Mouse (Mus musculus) heart, embryonic 15.5 days (tissue): Measurements from ENCODE around the gene Vps25. TPM values are rescaled to one million over a fixed set of nuclear protein-coding genes. Genes with fewer than 3 reads are reported as not detected.

Experiments used
- ATAC-seq: fragments of 200-750 bp; cut with Nextera tagmentation; replicated peaks from 2 replicates; pipeline ENCODE4 v1.8.0; 2017; ENCODE audit warnings: low read depth, moderate TSS enrichment; ENCODE audit not compliant: insufficient number of reproducible peaks, insufficient read depth, low FRiP score
- H3K27ac ChIP-seq: fragments of 300-500 bp; sonication (generic); 2 replicates; pipeline ENCODE4 v1.5.1; 2015; ENCODE audit warnings: mild to moderate bottlenecking, inconsistent platforms
- H3K27me3 ChIP-seq: fragments of 300-500 bp; sonication (generic); 2 replicates; pipeline ENCODE4 v1.6.1; 2015; ENCODE audit warnings: inconsistent platforms
- H3K36me3 ChIP-seq: fragments of 300-500 bp; sonication (generic); 2 replicates; pipeline ENCODE4 v1.6.1; 2015; ENCODE audit warnings: mild to moderate bottlenecking, inconsistent platforms
- H3K4me1 ChIP-seq: fragments of 300-500 bp; sonication (generic); replicated peaks from 2 replicates; pipeline ENCODE4 v1.6.1; 2015; ENCODE audit warnings: inconsistent platforms
- H3K4me2 ChIP-seq: fragments of 300-500 bp; sonication (generic); 2 replicates; pipeline ENCODE4 v1.6.1; 2015; ENCODE audit warnings: inconsistent platforms, mild to moderate bottlenecking, moderate library complexity
- H3K4me3 ChIP-seq: fragments of 300-500 bp; sonication (generic); 2 replicates; pipeline ENCODE4 v1.5.1; 2015; ENCODE audit warnings: mild to moderate bottlenecking, inconsistent platforms
- H3K9ac ChIP-seq: fragments of 300-500 bp; sonication (generic); 2 replicates; pipeline ENCODE4 v1.6.1; 2015; ENCODE audit warnings: mild to moderate bottlenecking, inconsistent platforms
- H3K9me3 ChIP-seq: fragments of 300-500 bp; sonication (generic); replicated peaks from 2 replicates; pipeline ENCODE4 v1.6.1; 2016; ENCODE audit warnings: inconsistent platforms
- WGBS: fragments of 180-500 bp; shearing (Covaris S2); methylation state at CpG from one replicate; pipeline ENCODE4 v1.1.7; 2015; ENCODE audit warnings: mixed read lengths; 5-methylcytosine and 5-hydroxymethylcytosine counted together
- polyA plus RNA-seq: library from polyadenylated mRNA; unstranded; fragments of >200 nt; fragmentation: Nextera tagmentation; extraction: Ambion mirVana; gene quantifications from 2 replicates; pipeline ENCODE4 v1.2.1, GENCODE M21; 2015

Vps25 gene
- polyA plus RNA-seq, 1 experiment from 2014 or later: 89.1 TPM

DNA sequence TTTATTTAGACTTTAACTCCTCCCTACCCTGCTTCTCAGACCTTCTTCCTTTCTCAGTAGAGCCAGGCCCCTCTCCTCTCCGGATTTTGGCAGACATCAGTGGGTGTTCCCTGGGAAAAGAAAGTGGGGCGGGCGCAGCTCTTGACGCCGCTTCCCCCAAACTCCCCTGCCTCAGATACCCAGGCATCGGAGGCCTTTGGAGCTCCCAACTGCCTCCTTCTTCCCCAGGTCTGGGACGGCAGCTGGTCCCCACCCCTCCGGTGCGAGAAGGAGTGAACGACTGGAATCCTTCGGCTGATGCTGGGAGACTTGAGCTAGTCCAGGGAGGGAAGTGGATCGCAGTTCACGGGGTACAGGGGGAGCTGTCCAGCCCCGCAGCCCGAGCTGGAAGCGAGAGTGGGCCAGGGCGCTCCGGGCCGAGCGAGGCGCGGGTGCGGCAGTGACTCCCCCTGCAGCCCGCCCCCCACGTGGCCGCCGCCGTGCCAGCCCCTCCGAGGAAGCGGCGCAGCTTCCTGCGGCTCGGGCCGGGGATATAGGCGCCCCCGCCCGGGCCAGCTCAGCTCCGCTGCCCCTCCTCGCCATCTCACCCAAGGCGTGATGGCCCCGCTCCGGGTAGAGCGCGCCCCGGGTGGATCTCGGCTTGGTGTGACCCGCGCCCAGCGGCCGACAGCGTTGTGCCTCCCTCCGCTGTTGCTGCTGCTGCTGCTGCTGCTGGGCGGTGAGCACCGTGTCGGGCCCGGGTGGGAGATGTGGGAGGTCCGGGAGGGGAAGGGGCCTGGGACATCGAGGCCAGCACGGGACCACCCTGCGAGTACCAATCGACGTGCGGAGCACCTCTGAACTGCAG lies 7.4 kb upstream of the Vps25 start, which contains the start of gene Ramp2:
Gene Ramp2, plus strand, starts transcription at position 174 of the 847 bp plus-strand sequence.
- H3K27me3 ChIP-seq: peaks cover 42% of the 10 kb centered on the region
- H3K4me3 ChIP-seq: peak within 1 kb of the TSS; percentile 76
- 1% methylated on average over 63 of the region's 63 CpGs for WGBS
- no peaks in the 10 kb centered on the region for H3K36me3 ChIP-seq
- no peaks in the 10 kb centered on the region for H3K9me3 ChIP-seq
- H3K27ac ChIP-seq: peak within 1 kb of the TSS; percentile 91
- peak within 1 kb of the TSS; percentile 81 for H3K9ac ChIP-seq
- ATAC-seq: peak; percentile 75
- peak within 1 kb of the TSS; percentile 96 for H3K4me2 ChIP-seq
- H3K4me1 ChIP-seq: peaks cover 17% of the 10 kb centered on the region

DNA sequence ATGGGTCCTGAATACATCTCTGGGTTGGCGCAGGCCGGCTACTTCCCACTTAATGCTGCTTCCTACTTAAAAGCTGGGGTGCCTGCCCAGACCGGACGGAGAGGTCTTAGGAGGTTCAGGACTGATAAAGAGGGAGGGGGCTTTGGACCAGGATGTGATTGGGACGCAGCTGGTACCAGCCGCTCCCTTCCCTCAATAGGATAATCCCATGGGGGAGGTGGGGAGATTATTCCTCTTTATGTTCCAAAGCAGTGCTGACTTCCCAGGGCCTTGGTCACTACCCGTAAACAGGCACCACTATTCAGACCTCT lies 6.8 kb upstream of the Vps25 start:
- peak overlapping the region; percentile 76 for H3K4me3 ChIP-seq
- H3K27ac ChIP-seq: peak overlapping the region; percentile 91
- H3K9ac ChIP-seq: peak overlapping the region; percentile 81
- H3K36me3 ChIP-seq: no peaks in the 10 kb centered on the region
- peak overlapping the region; percentile 96 for H3K4me2 ChIP-seq
- WGBS: 9% methylated on average over 7 of the region's 7 CpGs
- H3K27me3 ChIP-seq: peaks cover 42% of the 10 kb centered on the region
- peaks cover 17% of the 10 kb centered on the region for H3K4me1 ChIP-seq
- H3K9me3 ChIP-seq: no peaks in the 10 kb centered on the region
- ATAC-seq: no peak; the same call in 1 of the 2 replicates

DNA sequence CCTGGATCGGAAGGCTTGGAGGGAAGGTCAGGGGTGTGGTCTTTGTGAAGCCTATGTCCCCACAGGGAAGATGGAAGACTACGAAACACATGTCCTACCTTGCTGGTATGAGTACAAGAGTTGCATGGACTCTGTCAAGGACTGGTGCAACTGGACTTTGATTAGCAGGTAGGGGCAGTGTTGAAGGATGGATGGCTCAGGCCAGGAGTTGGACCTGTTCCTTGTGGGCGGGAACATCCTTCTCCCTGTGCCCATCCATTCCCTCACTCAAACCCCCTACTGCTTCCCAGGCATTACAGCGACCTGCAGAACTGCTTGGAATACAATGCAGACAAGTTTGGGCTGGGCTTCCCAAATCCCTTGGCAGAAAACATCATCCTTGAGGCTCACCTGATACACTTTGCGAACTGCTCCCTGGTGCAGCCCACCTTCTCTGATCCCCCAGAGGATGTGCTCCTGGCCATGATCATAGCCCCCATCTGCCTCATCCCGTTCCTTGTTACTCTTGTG lies 5.9 kb upstream of the Vps25 start:
- Histone ChIP-seq H3K27ac (peak overlapping the region; percentile 91), H3K27me3 (peaks cover 42% of the 10 kb centered on the region), H3K36me3 (no peaks in the 10 kb centered on the region), H3K9ac (peak overlapping the region; percentile 81), H3K4me1 (peaks cover 20% of the 10 kb centered on the region), H3K4me3 (peak overlapping the region; percentile 76), H3K9me3 (no peaks in the 10 kb centered on the region), H3K4me2 (peak overlapping the region; percentile 96)
- no peak for ATAC-seq
- WGBS: 73% methylated on average over 6 of the region's 6 CpGs

DNA sequence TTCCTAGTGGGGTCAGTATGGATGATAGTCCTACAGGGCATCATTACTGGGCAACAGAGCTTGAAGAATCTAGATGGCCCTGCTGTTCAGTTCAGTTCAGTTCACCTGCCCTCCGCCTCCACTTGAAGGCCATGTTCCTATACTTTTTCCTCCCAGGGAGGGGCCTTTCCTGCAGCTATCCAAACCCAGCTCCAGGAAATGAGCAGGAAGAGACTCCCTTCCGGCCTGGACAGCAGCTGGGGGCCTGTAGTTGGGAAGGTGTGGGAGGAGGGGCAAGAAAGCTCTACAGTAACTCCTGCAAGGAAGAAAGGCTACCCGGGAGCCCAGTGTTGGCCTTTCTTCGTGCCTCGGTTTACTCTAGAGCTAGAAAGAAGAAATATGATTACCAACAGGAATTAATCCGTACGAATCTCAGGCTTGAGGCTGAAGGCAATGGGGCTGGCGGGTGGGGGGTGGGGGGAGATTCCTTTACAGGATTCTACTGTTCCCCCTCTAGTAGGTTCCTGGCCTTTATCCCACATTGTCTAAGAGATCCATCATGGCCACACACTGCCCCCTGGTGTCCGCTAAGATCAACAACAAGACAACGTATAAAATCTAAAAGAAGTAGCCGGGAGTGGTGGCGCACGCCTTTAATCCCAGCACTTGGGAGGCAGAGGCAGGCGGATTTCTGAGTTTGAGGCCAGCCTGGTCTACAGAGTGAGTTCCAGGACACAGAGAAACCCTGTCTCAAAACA lies 5.1 kb upstream of the Vps25 start:
- Histone ChIP-seq H3K9ac (peak overlapping the region; percentile 4; the same call in 1 of the 2 replicates), H3K4me2 (peak overlapping the region; percentile 96), H3K4me3 (peak overlapping the region; percentile 76), H3K4me1 (peaks cover 25% of the 10 kb centered on the region), H3K27me3 (peaks cover 42% of the 10 kb centered on the region), H3K36me3 (no peaks in the 10 kb centered on the region), H3K27ac (peak overlapping the region; percentile 91), H3K9me3 (no peaks in the 10 kb centered on the region)
- ATAC-seq: peak; percentile 55; the same call in 1 of the 2 replicates
- 27% methylated on average over 14 of the region's 14 CpGs for WGBS

DNA sequence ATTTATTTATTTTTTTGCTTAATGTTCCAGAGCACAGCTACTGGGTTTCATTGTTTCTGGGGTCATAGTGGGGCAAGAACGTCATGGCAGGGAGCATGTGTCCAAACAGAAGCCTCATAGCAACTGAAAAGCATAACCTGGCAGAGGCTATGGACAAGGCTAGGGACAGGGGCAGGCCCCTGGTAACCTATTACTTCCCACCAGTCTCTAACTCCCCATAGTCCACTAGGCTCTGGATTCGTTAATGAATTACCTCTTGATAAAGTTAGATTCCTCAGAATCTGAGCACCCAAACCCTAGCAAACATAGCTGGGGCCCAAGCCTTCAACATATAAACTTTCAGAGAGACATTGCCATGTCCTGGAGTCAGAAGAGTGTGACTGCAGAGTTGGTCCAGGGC lies 2.5 kb upstream of the Vps25 start:
- peaks cover 28% of the 10 kb centered on the region for H3K4me1 ChIP-seq
- H3K27ac ChIP-seq: no peak overlapping the region
- peaks cover 22% of the 10 kb centered on the region for H3K27me3 ChIP-seq
- no peak for ATAC-seq
- no peak overlapping the region for H3K9ac ChIP-seq
- WGBS: 69% methylated on average over 2 of the region's 2 CpGs
- H3K36me3 ChIP-seq: no peaks in the 10 kb centered on the region
- no peak overlapping the region for H3K4me3 ChIP-seq
- H3K9me3 ChIP-seq: no peaks in the 10 kb centered on the region
- no peak overlapping the region for H3K4me2 ChIP-seq

DNA sequence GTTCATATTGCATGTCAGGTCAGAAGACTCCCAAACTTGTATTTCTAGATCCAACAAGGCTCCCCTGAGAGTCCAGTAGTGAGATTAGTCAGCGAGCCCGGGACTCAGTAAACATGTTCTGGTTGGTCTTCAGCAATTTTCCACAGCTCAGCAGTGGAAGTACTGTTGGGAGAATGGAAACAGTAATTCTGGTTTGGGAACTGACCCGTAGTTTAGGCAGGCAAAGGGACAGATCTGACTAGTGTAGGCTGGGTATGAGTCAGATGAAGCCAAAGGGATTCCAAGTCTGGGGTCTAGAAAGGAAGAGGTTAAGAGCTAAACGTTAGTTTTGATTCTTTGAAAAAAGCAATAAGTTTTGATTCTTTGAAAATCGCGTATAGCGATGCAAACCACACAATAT lies 566 bp upstream of the Vps25 start:
- peak overlapping the region; percentile 87 for H3K4me2 ChIP-seq
- H3K27me3 ChIP-seq: peaks cover 3% of the 10 kb centered on the region
- peaks cover 30% of the 10 kb centered on the region for H3K4me1 ChIP-seq
- WGBS: 8% methylated on average over 7 of the region's 7 CpGs
- H3K36me3 ChIP-seq: 0 out of 2 replicates have a peak, but pooled peaks cover 1% of the 10 kb centered on the region
- H3K4me3 ChIP-seq: peak overlapping the region; percentile 74
- ATAC-seq: no peak
- peak overlapping the region; percentile 82 for H3K9ac ChIP-seq
- H3K9me3 ChIP-seq: no peaks in the 10 kb centered on the region
- H3K27ac ChIP-seq: peak overlapping the region; percentile 91

DNA sequence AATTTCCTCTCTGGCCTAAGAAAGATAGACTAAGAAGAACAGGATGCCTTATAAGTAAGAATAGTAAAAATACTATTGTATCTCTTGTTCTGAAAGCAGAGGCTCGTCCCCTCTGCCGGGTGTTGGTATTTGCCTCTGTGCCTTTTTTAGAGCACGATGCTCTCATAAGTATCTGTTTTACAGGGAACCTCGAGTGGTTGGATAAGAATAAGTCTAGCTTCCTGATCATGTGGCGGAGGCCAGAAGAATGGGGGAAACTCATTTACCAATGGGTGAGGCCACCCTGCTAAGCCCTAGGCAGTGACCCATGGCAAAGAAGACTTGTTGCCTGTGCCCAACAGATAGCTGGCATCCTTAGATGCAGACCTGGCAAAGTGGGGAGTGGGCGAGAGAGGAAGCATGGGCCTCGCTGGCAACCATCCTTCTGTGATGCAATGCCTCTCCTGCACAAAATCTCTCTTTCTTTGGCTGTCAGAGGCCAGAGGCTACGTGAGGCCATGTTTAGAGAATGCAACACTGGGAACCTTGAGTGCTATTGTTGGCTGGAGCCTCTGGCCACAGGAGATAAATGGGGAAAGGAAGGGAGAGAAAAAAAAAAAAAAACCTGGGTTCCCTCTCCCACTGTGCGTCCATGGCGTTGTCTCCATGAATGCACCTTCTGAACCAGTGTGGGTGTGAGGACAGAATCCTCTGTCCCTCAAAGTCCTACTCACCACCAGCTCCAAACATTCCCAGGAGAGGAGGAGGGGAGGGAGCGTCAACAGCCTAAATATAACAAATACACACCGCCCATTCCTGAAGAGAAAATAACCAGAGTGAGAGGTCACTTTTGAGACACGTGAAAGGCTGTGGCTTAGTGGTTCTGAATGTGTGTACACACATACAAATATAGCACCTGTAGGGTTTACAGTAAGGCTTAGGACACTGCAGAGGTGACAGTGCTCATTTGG lies 2.6 kb downstream of the Vps25 start:
- Histone ChIP-seq H3K9me3 (no peaks in the 10 kb centered on the region), H3K4me1 (peaks cover 60% of the 10 kb centered on the region), H3K36me3 (0 out of 2 replicates have a peak, but pooled peaks cover 4% of the 10 kb centered on the region), H3K9ac (no peak overlapping the region), H3K27me3 (no peaks in the 10 kb centered on the region), H3K27ac (peak overlapping the region; percentile 77), H3K4me2 (no peak overlapping the region; the same call in 1 of the 2 replicates), H3K4me3 (no peak overlapping the region)
- WGBS: 51% methylated on average over 13 of the region's 13 CpGs
- no peak for ATAC-seq

DNA sequence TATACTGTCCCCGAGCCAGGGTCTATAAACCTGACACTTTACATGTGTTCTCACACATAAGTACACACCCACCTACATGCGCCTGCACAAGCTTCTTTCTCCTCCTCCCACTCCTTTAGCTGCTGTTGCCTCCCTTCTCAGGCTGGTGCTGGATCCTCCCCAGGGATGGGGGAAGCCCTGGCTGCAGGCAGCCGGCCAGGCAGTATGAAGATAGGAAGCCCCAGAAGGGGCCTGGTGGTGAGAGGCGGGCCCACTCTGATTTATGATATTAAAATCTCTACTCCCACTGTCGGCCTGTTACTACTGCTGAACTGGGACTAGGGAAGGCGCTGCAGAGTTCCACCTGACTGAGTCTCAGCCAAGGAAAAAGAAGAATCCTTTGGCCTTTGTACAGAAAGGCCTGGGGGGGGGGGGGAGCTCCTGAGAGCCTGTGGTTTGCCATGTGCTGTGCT lies 5.8 kb downstream of the Vps25 start:
- 13% methylated on average over 6 of the region's 6 CpGs for WGBS
- ATAC-seq: peak; percentile 36; the same call in 1 of the 2 replicates

DNA sequence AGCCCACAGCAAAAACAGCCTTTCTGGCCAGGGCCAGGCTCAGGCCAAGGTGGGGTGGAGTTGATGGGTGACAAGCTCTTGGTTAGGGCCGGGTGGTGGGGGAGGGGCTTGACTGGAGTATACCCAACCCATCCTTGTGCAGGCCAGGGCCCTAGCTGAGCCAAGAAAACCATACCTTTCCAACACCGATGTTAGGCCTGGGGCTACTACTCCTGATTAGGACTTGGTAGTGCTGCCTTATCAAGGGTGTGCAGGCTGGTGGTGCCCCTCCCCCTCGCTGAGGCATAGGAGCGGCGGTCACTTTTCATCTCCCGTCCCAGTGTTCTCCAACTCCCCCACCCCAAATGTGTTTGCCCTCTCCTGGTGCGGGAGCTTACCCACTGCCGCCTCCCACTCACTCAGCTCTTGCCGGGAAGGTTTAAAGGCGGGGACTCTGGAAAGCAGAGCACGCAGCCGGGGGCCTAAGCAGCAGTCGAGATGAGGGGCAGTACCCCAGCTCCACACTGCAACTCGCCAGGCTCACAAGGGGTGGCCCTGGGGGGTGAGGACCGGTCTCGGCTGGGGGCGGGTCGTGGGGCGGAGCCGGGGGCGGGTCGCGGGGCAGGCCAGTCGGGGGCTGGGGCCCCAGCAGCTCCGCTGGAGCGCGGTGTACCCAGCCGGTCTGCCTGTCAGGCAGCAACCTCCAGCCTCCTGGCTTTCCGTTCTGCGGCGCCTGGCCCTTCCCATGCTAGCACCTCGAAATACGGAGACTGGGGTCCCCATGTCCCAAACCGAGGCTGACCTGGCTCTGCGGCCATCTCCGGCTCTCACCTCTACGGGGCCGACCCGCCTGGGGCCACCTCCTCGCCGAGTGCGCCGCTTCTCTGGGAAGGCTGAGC lies 6.7 kb downstream of the Vps25 start, which contains the start of gene Wnk4:
Gene Wnk4, plus strand, starts transcription at position 620 of the 878 bp plus-strand sequence.
- Histone ChIP-seq H3K4me3 (peak within 1 kb of the TSS; percentile 65), H3K36me3 (0 out of 2 replicates have a peak, but pooled peaks cover 4% of the 10 kb centered on the region), H3K4me1 (peaks cover 75% of the 10 kb centered on the region), H3K9me3 (no peaks in the 10 kb centered on the region), H3K27ac (peak within 1 kb of the TSS; percentile 82), H3K27me3 (peaks cover 32% of the 10 kb centered on the region), H3K4me2 (peak within 1 kb of the TSS; percentile 97), H3K9ac (peak within 1 kb of the TSS; percentile 73)
- peak; percentile 83 for ATAC-seq
- WGBS: under 1% methylated on average over 40 of the region's 43 CpGs

More for the DNA sequence above, 5.8 kb downstream of the Vps25 start:
- H3K36me3 ChIP-seq: 0 out of 2 replicates have a peak, but pooled peaks cover 4% of the 10 kb centered on the region
- H3K9ac ChIP-seq: 0 out of 2 replicates have a peak overlapping the region, but pooled peaks have one; percentile 22
- peak overlapping the region; percentile 97 for H3K4me2 ChIP-seq
- H3K27ac ChIP-seq: peak overlapping the region; percentile 82
- no peaks in the 10 kb centered on the region for H3K9me3 ChIP-seq
- peak overlapping the region; percentile 65; the same call in 1 of the 2 replicates for H3K4me3 ChIP-seq
- peaks cover 25% of the 10 kb centered on the region for H3K27me3 ChIP-seq
- peaks cover 74% of the 10 kb centered on the region for H3K4me1 ChIP-seq
